ENCODE assay signal across 16 mouse cellular contexts in genomic region chr3:52144776-52145460, GRCm38 (mm10).
"Had no signal": no experiment of that assay in that cellular context is flagged by ENCODE, and none has a peak within 500 bp of the region (broad histone marks: within the 10 kb centered on the region; RNA-seq: fewer than 3 reads in every experiment).

No protein-coding gene starts in this region.

- H3K27ac ChIP-seq: kidney, postnatal 0 days; limb, embryonic 15.5 days; liver, embryonic 13.5 days; lung, embryonic 15.5 days; macrophage; midbrain, embryonic 12.5 days; neural tube, embryonic 13.5 days; stomach, embryonic 15.5 days had no signal

- H3K4me1 ChIP-seq: limb, embryonic 15.5 days; liver, embryonic 13.5 days; midbrain, embryonic 12.5 days; neural tube, embryonic 13.5 days; stomach, embryonic 15.5 days had no signal

- H3K4me3 ChIP-seq: limb, embryonic 15.5 days; liver, embryonic 13.5 days; lung, embryonic 15.5 days; midbrain, embryonic 12.5 days; neural tube, embryonic 13.5 days; stomach, embryonic 15.5 days had no signal

- H3K36me3 ChIP-seq: limb, embryonic 15.5 days; liver, embryonic 13.5 days; lung, embryonic 15.5 days; midbrain, embryonic 12.5 days; neural tube, embryonic 13.5 days; stomach, embryonic 15.5 days had no signal

- DNase-seq: kidney, postnatal 36 days; layer of hippocampus, adult 9-11 months; layer of hippocampus, postnatal 36 days; liver, embryonic 13.5 days; liver, postnatal 0 days; lung, postnatal 14 days; retina, postnatal 1 day; right cerebral cortex, postnatal 4 days; thymus, postnatal 36 days had no signal

- H3K27me3 ChIP-seq: limb, embryonic 15.5 days; lung, embryonic 15.5 days; midbrain, embryonic 12.5 days; neural tube, embryonic 13.5 days; stomach, embryonic 15.5 days had no signal

- H3K9me3 ChIP-seq: limb, embryonic 15.5 days; liver, embryonic 13.5 days; lung, embryonic 15.5 days; midbrain, embryonic 12.5 days; neural tube, embryonic 13.5 days; stomach, embryonic 15.5 days had no signal
